Mouse (Mus musculus) cerebellum, adult 11 months (tissue): ENCODE data around the gene Surf2.
A peak's percentile ranks its signal among the peaks of the same experiment; 100 is the strongest.

Experiments
- DNase-seq: peaks from one replicate; pipeline ENCODE4 v3.0.0; 2022

The Surf2 gene

DNA sequence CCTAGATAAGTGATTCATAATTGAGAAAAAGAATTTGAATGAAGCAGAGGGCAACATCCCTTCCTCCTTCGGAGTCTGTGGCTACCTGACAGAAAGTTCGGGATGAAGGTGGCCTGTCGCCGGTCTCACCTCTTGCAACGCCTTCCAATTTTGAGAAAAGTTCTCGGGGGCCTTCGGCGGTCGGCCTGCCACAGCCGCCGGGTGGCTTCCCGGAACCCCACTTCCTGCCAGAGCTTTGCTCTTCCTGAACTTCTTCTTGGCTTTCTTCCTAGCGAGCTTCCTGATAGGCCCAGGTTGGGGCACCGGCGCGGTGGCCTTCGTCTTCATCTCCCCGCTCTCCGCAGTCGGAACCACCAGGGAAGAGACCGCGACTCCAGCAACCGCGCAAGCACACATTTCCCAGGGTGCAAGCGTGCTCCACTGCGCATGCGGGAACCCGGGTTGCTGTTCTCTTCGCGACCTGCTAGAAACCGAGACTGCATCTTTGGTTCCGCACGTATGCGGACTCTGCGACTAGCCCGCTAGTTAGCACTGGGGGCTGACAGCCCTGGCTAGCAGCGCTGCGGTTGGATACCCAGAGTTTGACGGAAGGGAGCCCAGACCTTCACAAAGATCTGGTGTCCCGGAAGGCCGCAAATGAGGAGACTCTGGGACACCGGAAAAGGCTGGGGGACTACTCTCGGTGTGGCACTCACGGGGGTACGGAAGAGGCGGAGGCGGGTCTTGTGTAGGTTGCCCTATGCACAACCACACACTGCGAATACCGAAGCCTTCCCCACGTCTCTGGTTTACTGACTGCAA lies 48.0 kb downstream of the Surf2 start, which contains the start of gene Rexo4:
Gene Rexo4, minus strand, starts transcription at position 464 of the 801 bp plus-strand sequence.
- peak; percentile 94 for DNase-seq

DNA sequence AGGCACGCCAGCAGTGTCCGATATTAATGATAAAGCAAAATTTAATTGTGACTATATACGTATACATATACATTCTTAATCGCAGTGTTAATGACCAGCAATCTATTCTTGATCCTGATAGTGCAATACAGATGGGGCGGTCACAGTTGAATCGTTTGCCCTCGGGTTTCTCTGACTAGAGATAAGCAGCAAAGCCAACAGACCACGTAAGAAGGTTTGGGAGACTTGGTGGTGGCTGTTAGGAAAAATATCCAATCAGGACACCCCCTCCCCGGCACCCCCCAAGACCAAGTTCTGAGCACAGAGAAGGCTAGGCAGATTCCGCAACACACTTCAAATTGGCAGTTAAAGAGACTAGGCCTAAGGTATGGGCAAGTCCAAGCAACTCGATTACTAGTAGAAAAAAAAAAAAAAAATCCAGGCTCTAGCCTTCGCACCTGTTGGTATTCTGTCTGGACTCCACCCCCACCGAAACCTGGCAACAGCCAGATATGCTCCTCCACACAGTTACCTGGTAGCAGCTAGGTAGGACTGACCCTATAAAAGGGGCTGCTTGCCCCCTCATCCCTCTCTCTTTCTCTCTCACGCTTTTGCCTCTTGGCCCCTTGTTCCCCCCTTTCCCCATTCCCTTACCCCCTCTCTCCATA lies 48.7 kb downstream of the Surf2 start:
- no peak for DNase-seq

DNA sequence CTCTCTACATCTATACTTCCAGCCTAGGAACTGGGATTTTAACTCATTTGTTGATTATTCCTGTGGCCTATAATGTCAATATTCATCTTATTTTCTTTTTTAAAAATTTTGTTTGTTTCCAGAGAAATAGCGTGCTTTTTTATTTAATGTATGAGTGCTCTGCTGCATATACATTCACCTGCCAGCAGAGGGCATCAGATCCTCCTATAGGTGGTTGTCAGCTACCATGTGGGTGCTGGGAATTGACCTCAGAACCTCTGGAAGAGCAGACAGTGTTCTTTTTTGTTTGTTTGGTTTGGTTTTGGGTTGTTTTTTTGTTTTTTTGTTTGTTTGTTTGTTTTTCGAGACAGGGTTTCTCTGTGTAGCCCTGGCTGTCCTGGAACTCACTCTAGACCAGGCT lies 51.1 kb downstream of the Surf2 start:
- DNase-seq, result no peak
